Mouse (Mus musculus): Measurements from ENCODE around the gene Neurl1a. TPM values are rescaled to one million over a fixed set of nuclear protein-coding genes. Genes with fewer than 3 reads are reported as not detected.

Gene Neurl1a
- polyA plus RNA-seq, 1 experiment from 2014 or later, result 1.1 TPM

GRCm38 (mm10) chr19:47168793-47169412 is 9.7 kb upstream of the Neurl1a start:
- Histone ChIP-seq H3K9ac (no peak overlapping the region), H3K4me1 (replicated peaks) (no peaks in the 10 kb centered on the region), H3K4me3 (replicated peaks) (peak overlapping the region; percentile 27), H3K4me2 (peak overlapping the region; percentile 57), H3K27ac (no peak overlapping the region), H3K9me3 (replicated peaks) (no peaks in the 10 kb centered on the region), H3K36me3 (no peaks in the 10 kb centered on the region), H3K27me3 (peaks cover 5% of the 10 kb centered on the region; the same call in 1 of the 2 replicates)
- peak; percentile 61 for DNase-seq
- ATAC-seq (ENCODE audit: low read depth), result no peak
- WGBS (ENCODE audit: insufficient replicate concordance), result 18% methylated on average over 11 of the region's 11 CpGs

GRCm38 (mm10) chr19:47174515-47174914 is 4.1 kb upstream of the Neurl1a start:
- DNase-seq (no peak), ATAC-seq (ENCODE audit: low read depth) (no peak)
- no peak overlapping the region for H3K9ac ChIP-seq
- no peaks in the 10 kb centered on the region for H3K9me3 ChIP-seq (replicated peaks)
- 42% methylated on average over 3 of the region's 3 CpGs for WGBS (ENCODE audit: insufficient replicate concordance)
- no peaks in the 10 kb centered on the region for H3K36me3 ChIP-seq
- no peak overlapping the region for H3K4me3 ChIP-seq (replicated peaks)
- H3K27me3 ChIP-seq, result peaks cover 36% of the 10 kb centered on the region
- H3K4me2 ChIP-seq, result no peak overlapping the region
- peaks cover 9% of the 10 kb centered on the region; the same call in 1 of the 2 replicates for H3K4me1 ChIP-seq (replicated peaks)
- no peak overlapping the region for H3K27ac ChIP-seq

- WGBS (ENCODE audit: insufficient replicate concordance), result 43% methylated on average over 2 of the region's 2 CpGs
- H3K4me3 ChIP-seq (replicated peaks), result no peak overlapping the region
- peaks cover 46% of the 10 kb centered on the region for H3K27me3 ChIP-seq
- no peaks in the 10 kb centered on the region for H3K9me3 ChIP-seq (replicated peaks)
- H3K4me2 ChIP-seq, result no peak overlapping the region
- H3K9ac ChIP-seq, result no peak overlapping the region
- H3K36me3 ChIP-seq, result no peaks in the 10 kb centered on the region
- DNase-seq, result no peak
- ATAC-seq (ENCODE audit: low read depth), result no peak
- peaks cover 9% of the 10 kb centered on the region; the same call in 1 of the 2 replicates for H3K4me1 ChIP-seq (replicated peaks)
- H3K27ac ChIP-seq, result no peak overlapping the region
Observed at GRCm38 (mm10) chr19:47175472-47175871, 3.1 kb upstream of the Neurl1a start.

GRCm38 (mm10) chr19:47176916-47177505 is 1.6 kb upstream of the Neurl1a start:
- Histone ChIP-seq H3K9me3 (replicated peaks) (peaks cover 4% of the 10 kb centered on the region; the same call in 1 of the 2 replicates), H3K4me1 (replicated peaks) (peaks cover 9% of the 10 kb centered on the region; the same call in 1 of the 2 replicates), H3K9ac (no peak overlapping the region), H3K27ac (no peak overlapping the region), H3K4me3 (replicated peaks) (no peak overlapping the region), H3K36me3 (no peaks in the 10 kb centered on the region), H3K27me3 (peaks cover 60% of the 10 kb centered on the region), H3K4me2 (no peak overlapping the region)
- 56% methylated on average over 2 of the region's 2 CpGs for WGBS (ENCODE audit: insufficient replicate concordance)
- DNase-seq, result no peak
- ATAC-seq (ENCODE audit: low read depth), result no peak

- Histone ChIP-seq H3K4me3 (replicated peaks) (peak overlapping the region; percentile 57; the same call in 1 of the 2 replicates), H3K9me3 (replicated peaks) (peaks cover 4% of the 10 kb centered on the region; the same call in 1 of the 2 replicates), H3K27me3 (peaks cover 60% of the 10 kb centered on the region), H3K36me3 (no peaks in the 10 kb centered on the region), H3K4me2 (peak overlapping the region; percentile 75), H3K4me1 (replicated peaks) (peaks cover 9% of the 10 kb centered on the region; the same call in 1 of the 2 replicates), H3K9ac (no peak overlapping the region), H3K27ac (no peak overlapping the region)
- 18% methylated on average over 10 of the region's 10 CpGs for WGBS (ENCODE audit: insufficient replicate concordance)
- ATAC-seq (ENCODE audit: low read depth), result no peak
- DNase-seq, result no peak
Observed at GRCm38 (mm10) chr19:47178001-47178400, 619 bp upstream of the Neurl1a start.

GRCm38 (mm10) chr19:47179272-47179809 is 721 bp downstream of the Neurl1a start:
- H3K9ac ChIP-seq, result peak overlapping the region; percentile 39
- peak overlapping the region; percentile 57 for H3K4me3 ChIP-seq (replicated peaks)
- no peak overlapping the region for H3K27ac ChIP-seq

GRCm38 (mm10) chr19:47180011-47180410 is 1.4 kb downstream of the Neurl1a start:
- H3K4me1 ChIP-seq (replicated peaks), result peaks cover 9% of the 10 kb centered on the region; the same call in 1 of the 2 replicates
- H3K27ac ChIP-seq, result no peak overlapping the region
- H3K9me3 ChIP-seq (replicated peaks), result peaks cover 4% of the 10 kb centered on the region; the same call in 1 of the 2 replicates
- H3K4me3 ChIP-seq (replicated peaks), result no peak overlapping the region
- DNase-seq (no peak), ATAC-seq (ENCODE audit: low read depth) (no peak)
- H3K4me2 ChIP-seq, result 0 out of 2 replicates have a peak overlapping the region, but pooled peaks have one; percentile 75
- H3K9ac ChIP-seq, result no peak overlapping the region
- peaks cover 60% of the 10 kb centered on the region for H3K27me3 ChIP-seq
- H3K36me3 ChIP-seq, result no peaks in the 10 kb centered on the region
- WGBS (ENCODE audit: insufficient replicate concordance), result 17% methylated on average over 8 of the region's 8 CpGs

More at GRCm38 (mm10) chr19:47179272-47179809, 721 bp downstream of the Neurl1a start:
- DNase-seq, result no peak
- H3K36me3 ChIP-seq, result no peaks in the 10 kb centered on the region
- H3K4me1 ChIP-seq (replicated peaks), result peaks cover 9% of the 10 kb centered on the region; the same call in 1 of the 2 replicates
- ATAC-seq (ENCODE audit: low read depth), result no peak
- H3K27me3 ChIP-seq, result peaks cover 60% of the 10 kb centered on the region
- peak overlapping the region; percentile 75 for H3K4me2 ChIP-seq
- peaks cover 4% of the 10 kb centered on the region; the same call in 1 of the 2 replicates for H3K9me3 ChIP-seq (replicated peaks)
- under 1% methylated on average over 42 of the region's 42 CpGs for WGBS (ENCODE audit: insufficient replicate concordance)

- WGBS (ENCODE audit: insufficient replicate concordance), result 48% methylated on average over 8 of the region's 8 CpGs
- H3K4me2 ChIP-seq, result no peak overlapping the region
- DNase-seq, result no peak
- ATAC-seq (ENCODE audit: low read depth), result no peak
- H3K27me3 ChIP-seq, result peaks cover 27% of the 10 kb centered on the region
- H3K4me3 ChIP-seq (replicated peaks), result no peak overlapping the region
- no peaks in the 10 kb centered on the region for H3K36me3 ChIP-seq
- H3K4me1 ChIP-seq (replicated peaks), result peaks cover 4% of the 10 kb centered on the region; the same call in 1 of the 2 replicates
- H3K9ac ChIP-seq, result no peak overlapping the region
- H3K27ac ChIP-seq, result no peak overlapping the region
- H3K9me3 ChIP-seq (replicated peaks), result peaks cover 4% of the 10 kb centered on the region; the same call in 1 of the 2 replicates
Observed at GRCm38 (mm10) chr19:47184221-47184620, 5.6 kb downstream of the Neurl1a start.

GRCm38 (mm10) chr19:47184736-47185135 is 6.1 kb downstream of the Neurl1a start:
- DNase-seq, result no peak

GRCm38 (mm10) chr19:47186514-47187275 is 8.1 kb downstream of the Neurl1a start:
- WGBS (ENCODE audit: insufficient replicate concordance), result 40% methylated on average over 15 of the region's 15 CpGs
- H3K9me3 ChIP-seq (replicated peaks), result peaks cover under 1% of the 10 kb centered on the region; the same call in 1 of the 2 replicates
- no peak overlapping the region for H3K4me3 ChIP-seq (replicated peaks)
- no peak overlapping the region for H3K4me2 ChIP-seq
- no peaks in the 10 kb centered on the region for H3K36me3 ChIP-seq
- peaks cover 4% of the 10 kb centered on the region; the same call in 1 of the 2 replicates for H3K27me3 ChIP-seq
- H3K4me1 ChIP-seq (replicated peaks), result no peaks in the 10 kb centered on the region
- H3K27ac ChIP-seq, result no peak overlapping the region
- DNase-seq (no peak), ATAC-seq (ENCODE audit: low read depth) (no peak)
- H3K9ac ChIP-seq, result no peak overlapping the region

More at GRCm38 (mm10) chr19:47184736-47185135, 6.1 kb downstream of the Neurl1a start:
- WGBS (ENCODE audit: insufficient replicate concordance), result 41% methylated on average over 4 of the region's 4 CpGs
- peaks cover 22% of the 10 kb centered on the region for H3K27me3 ChIP-seq
- no peak overlapping the region for H3K4me3 ChIP-seq (replicated peaks)
- ATAC-seq (ENCODE audit: low read depth), result no peak
- peaks cover 4% of the 10 kb centered on the region; the same call in 1 of the 2 replicates for H3K9me3 ChIP-seq (replicated peaks)
- H3K4me2 ChIP-seq, result no peak overlapping the region
- H3K4me1 ChIP-seq (replicated peaks), result no peaks in the 10 kb centered on the region
- H3K27ac ChIP-seq, result no peak overlapping the region
- no peaks in the 10 kb centered on the region for H3K36me3 ChIP-seq
- H3K9ac ChIP-seq, result no peak overlapping the region

All from liver, embryonic 13.5 days (tissue).